Mouse (Mus musculus): Measurements from ENCODE around the gene Slc22a18. TPM values are rescaled to one million over a fixed set of nuclear protein-coding genes. Genes with fewer than 3 reads are reported as not detected.

Slc22a18 gene
- total and polyA plus RNA-seq, 3 experiments = 0.48 to 2.0 (median 0.76) TPM

DNA sequence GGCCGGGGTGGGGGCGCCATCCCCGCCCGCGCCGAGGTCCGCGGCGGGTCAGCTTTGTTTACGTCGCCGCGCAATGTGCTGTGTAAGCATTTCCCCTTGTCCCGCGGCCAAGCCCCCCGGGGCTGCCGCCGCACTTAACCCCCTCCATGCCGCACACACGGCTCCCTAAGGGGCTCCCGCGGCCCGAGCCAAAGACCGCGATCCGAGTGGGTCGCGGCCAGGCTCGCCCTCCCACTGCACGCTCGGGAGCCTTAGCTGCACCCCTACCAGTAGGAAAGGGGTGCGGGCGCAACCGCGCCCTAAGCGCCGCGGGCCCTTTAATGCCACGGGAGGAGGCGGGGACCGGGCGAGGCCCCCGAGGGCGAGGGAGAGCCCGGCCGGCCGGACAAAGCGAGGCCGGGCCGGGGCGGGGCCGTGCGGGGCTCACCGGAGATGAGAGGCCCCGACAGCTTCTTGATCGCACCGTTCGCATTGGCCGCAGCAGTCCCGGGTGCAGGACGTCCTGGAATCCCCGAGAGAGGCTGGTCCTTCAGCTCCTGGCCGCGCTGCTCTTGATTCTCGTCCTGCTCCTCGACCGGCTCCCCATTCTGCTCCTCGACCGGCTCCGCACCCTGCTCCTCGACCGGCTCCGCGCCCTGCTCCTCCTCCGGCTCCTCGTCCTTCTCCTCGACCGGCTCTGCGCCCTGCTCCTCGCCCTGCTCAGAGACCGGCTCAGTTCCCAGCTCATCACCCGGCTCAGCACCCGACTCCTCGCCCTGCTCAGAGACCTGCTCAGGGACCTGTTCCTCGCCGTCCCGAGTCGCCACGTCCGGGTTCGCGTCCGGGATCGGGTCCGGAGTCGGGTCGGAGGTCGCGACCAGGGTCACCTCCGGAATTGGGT is 14.0 kb upstream of the Slc22a18 start:
- Histone ChIP-seq H3K9ac (ENCODE audit: insufficient read depth, low read depth) (no peak overlapping the region), H3K79me2 (replicated peaks; ENCODE audit: control insufficient read depth, extremely low read depth, insufficient read depth, poor library complexity, severe bottlenecking) (no peaks in the 10 kb centered on the region), H3K36me3 (replicated peaks in 1 of 2; ENCODE audit: control insufficient read depth in 1 of 2, insufficient read depth in 1 of 2, low read length in 1 of 2) (no peaks in the 10 kb centered on the region), H3K27ac (ENCODE audit: insufficient read depth, low read depth) (no peak overlapping the region), H3K4me2 (ENCODE audit: insufficient read depth, low read depth, poor library complexity, severe bottlenecking) (no peak overlapping the region), H3K9me3 (replicated peaks; ENCODE audit: low read length) (peaks cover 32% of the 10 kb centered on the region), H3K4me1 (ENCODE audit: control insufficient read depth in 1 of 2, insufficient read depth in 2 of 2) (peaks cover 0 to 2% of the 10 kb centered on the region in 2 experiments; a peak in 1 of 4 replicates), H3K27me3 (replicated peaks) (peaks cover 11% of the 10 kb centered on the region), H3K4me3 (replicated peaks in 1 of 3; ENCODE audit: low read depth in 2 of 3, low read length in 2 of 3, poor library complexity in 1 of 3) (no peak overlapping the region)
- in situ Hi-C loops (cut with MboI; ENCODE audit: low pct_ligation_motif_present, low pct_unique_long_range_greater_than_20kb, low sequenced_read_pairs) = no loop called here
- TF ChIP-seq CHD1 (IDR thresholded peaks at IDR 0.05; ENCODE audit: low read depth, low read length) = no peak
- TF ChIP-seq KAT2A (IDR thresholded peaks at IDR 0.05; ENCODE audit: insufficient replicate concordance, low read length) = no peak
- TF ChIP-seq POLR2AphosphoS2 (IDR thresholded peaks at IDR 0.05; ENCODE audit: low read depth, low read length) = no peak
- TF ChIP-seq NELFE (IDR thresholded peaks at IDR 0.05; ENCODE audit: low read depth, low read length) = no peak
- TF ChIP-seq PAX5 (IDR thresholded peaks at IDR 0.05; ENCODE audit: low read length) = no peak
- no peak for TF ChIP-seq MAZ (IDR thresholded peaks at IDR 0.05; ENCODE audit: low read depth, low read length)
- TF ChIP-seq TCF12 (IDR thresholded peaks at IDR 0.05; ENCODE audit: low read depth, low read length) = no peak
- TF ChIP-seq ZKSCAN1 (IDR thresholded peaks at IDR 0.05; ENCODE audit: borderline replicate concordance, low read depth, low read length) = no peak
- no peak for TF ChIP-seq NRF1 (IDR thresholded peaks at IDR 0.05; ENCODE audit: low read depth, low read length)
- TF ChIP-seq UBTF (IDR thresholded peaks at IDR 0.05; ENCODE audit: low read depth, low read length) = no peak
- TF ChIP-seq ZC3H11A (IDR thresholded peaks at IDR 0.05; ENCODE audit: low read depth, low read length) = no peak
- no peak for TF ChIP-seq TBP (conservative IDR thresholded peaks at IDR 0.05; ENCODE audit: low read depth, low read length)
- TF ChIP-seq MEF2A (IDR thresholded peaks at IDR 0.05; ENCODE audit: borderline replicate concordance, low read depth, low read length) = no peak
- TF ChIP-seq SMC3 (IDR thresholded peaks at IDR 0.05; ENCODE audit: low read depth, low read length) = no peak
- no peak for TF ChIP-seq JUN (IDR thresholded peaks at IDR 0.05; ENCODE audit: insufficient read depth, low read depth, low read length)
- TF ChIP-seq E2F4 (IDR thresholded peaks at IDR 0.05; ENCODE audit: insufficient replicate concordance, low read depth, low read length) = no peak
- TF ChIP-seq MAX (IDR thresholded peaks at IDR 0.05; ENCODE audit: low read length) = no peak
- TF ChIP-seq MAFK (IDR thresholded peaks at IDR 0.05; ENCODE audit: insufficient replicate concordance, low read length) = no peak
- TF ChIP-seq MXI1 (IDR thresholded peaks at IDR 0.05; ENCODE audit: low read depth, low read length) = no peak
- TF ChIP-seq HCFC1 (IDR thresholded peaks at IDR 0.05; ENCODE audit: low read depth, low read length) = no peak
- dilution Hi-C loops (cut with MboI; ENCODE audit: extremely low pct_ligation_motif_present, extremely low pct_unique_long_range_greater_than_20kb, low sequenced_read_pairs) = no loop called here
- DNase-seq (ENCODE audit: extremely low read depth) = no peak
